Mouse (Mus musculus) midbrain, embryonic 12.5 days (tissue): ENCODE results near the gene Urb2. TPM values are rescaled to one million over a fixed set of nuclear protein-coding genes. Genes with fewer than 3 reads are reported as not detected.
"Not testable (repeated sequence)": the region's sequence is repeated elsewhere in the genome, so short reads cannot be mapped to it uniquely, and the experiment has no call there.

Experiments
- ATAC-seq: fragments of 200-750 bp; cut with Nextera tagmentation; 2 replicates; pipeline ENCODE4 v1.8.0; 2017; ENCODE audit warnings: low read depth, moderate TSS enrichment, moderate library complexity; ENCODE audit not compliant: low FRiP score
- H3K27ac ChIP-seq: fragments of 300-500 bp; sonication (generic); replicated peaks from 2 replicates; pipeline ENCODE4 v1.5.1; 2016; ENCODE audit warnings: mild to moderate bottlenecking
- H3K27me3 ChIP-seq: fragments of 300-500 bp; sonication (generic); 2 replicates; pipeline ENCODE4 v1.6.1; 2016; ENCODE audit warnings: mild to moderate bottlenecking
- H3K36me3 ChIP-seq: fragments of 300-500 bp; sonication (generic); 2 replicates; pipeline ENCODE4 v1.6.1; 2016
- H3K4me1 ChIP-seq: fragments of 300-500 bp; sonication (generic); 2 replicates; pipeline ENCODE4 v1.6.1; 2016
- H3K4me2 ChIP-seq: fragments of 300-500 bp; sonication (generic); replicated peaks from 2 replicates; pipeline ENCODE4 v1.6.1; 2016; ENCODE audit warnings: mild to moderate bottlenecking, moderate library complexity
- H3K4me3 ChIP-seq: fragments of 300-500 bp; sonication (generic); 2 replicates; pipeline ENCODE4 v1.5.1; 2016; ENCODE audit warnings: mild to moderate bottlenecking
- H3K9ac ChIP-seq: fragments of 300-500 bp; sonication (generic); replicated peaks from 2 replicates; pipeline ENCODE4 v1.6.1; 2016; ENCODE audit warnings: mild to moderate bottlenecking, moderate library complexity
- H3K9me3 ChIP-seq: fragments of 300-500 bp; sonication (generic); 2 replicates; pipeline ENCODE4 v1.6.1; 2016; ENCODE audit warnings: mild to moderate bottlenecking
- WGBS: fragments of 180-500 bp; shearing (Covaris S2); methylation state at CpG from one replicate; pipeline ENCODE4 v1.1.7; 2016; 5-methylcytosine and 5-hydroxymethylcytosine counted together
- polyA plus RNA-seq: library from polyadenylated mRNA; unstranded; fragments of >200 nt; fragmentation: Nextera tagmentation; extraction: Ambion mirVana; gene quantifications from 2 replicates; pipeline ENCODE4 v1.2.1, GENCODE M21; 2016

Urb2 gene
- polyA plus RNA-seq, 1 experiment from 2014 or later: 6.1 TPM

- no peaks in the 10 kb centered on the region for H3K9me3 ChIP-seq
- no peaks in the 10 kb centered on the region for H3K27me3 ChIP-seq
- no peak for ATAC-seq
- no peak overlapping the region for H3K4me3 ChIP-seq
- no peak overlapping the region for H3K4me2 ChIP-seq
- no peak overlapping the region for H3K27ac ChIP-seq
- no peaks in the 10 kb centered on the region for H3K4me1 ChIP-seq
- H3K36me3 ChIP-seq: 0 out of 2 replicates have a peak, but pooled peaks cover 12% of the 10 kb centered on the region
- H3K9ac ChIP-seq: no peak overlapping the region
- WGBS: 90% methylated on average over 13 of the region's 13 CpGs
Measured at GRCm38 (mm10) chr8:123990277-123991049, 30.8 kb upstream of the Urb2 start.

GRCm38 (mm10) chr8:123992587-123992986 is 28.7 kb upstream of the Urb2 start:
- Histone ChIP-seq H3K27ac (no peak overlapping the region), H3K9ac (no peak overlapping the region), H3K36me3 (peaks cover 29% of the 10 kb centered on the region), H3K9me3 (no peaks in the 10 kb centered on the region), H3K4me2 (no peak overlapping the region), H3K27me3 (no peaks in the 10 kb centered on the region), H3K4me3 (no peak overlapping the region), H3K4me1 (no peaks in the 10 kb centered on the region)
- 91% methylated on average over 8 of the region's 8 CpGs for WGBS
- ATAC-seq: no peak

- H3K27me3 ChIP-seq: no peaks in the 10 kb centered on the region
- H3K36me3 ChIP-seq: peaks cover 33% of the 10 kb centered on the region
- no peaks in the 10 kb centered on the region for H3K9me3 ChIP-seq
- H3K27ac ChIP-seq: no peak overlapping the region
- no peak for ATAC-seq
- H3K4me2 ChIP-seq: no peak overlapping the region
- H3K9ac ChIP-seq: no peak overlapping the region
- no peaks in the 10 kb centered on the region for H3K4me1 ChIP-seq
- H3K4me3 ChIP-seq: no peak overlapping the region
- 92% methylated on average over 5 of the region's 5 CpGs for WGBS
Measured at GRCm38 (mm10) chr8:123993597-123993996, 27.7 kb upstream of the Urb2 start.

- peaks cover 35% of the 10 kb centered on the region for H3K36me3 ChIP-seq
- no peak overlapping the region for H3K4me2 ChIP-seq
- H3K9me3 ChIP-seq: no peaks in the 10 kb centered on the region
- H3K27me3 ChIP-seq: no peaks in the 10 kb centered on the region
- no peak overlapping the region for H3K9ac ChIP-seq
- H3K27ac ChIP-seq: no peak overlapping the region
- WGBS: 94% methylated on average over 3 of the region's 3 CpGs
- H3K4me1 ChIP-seq: no peaks in the 10 kb centered on the region
- ATAC-seq: no peak
- H3K4me3 ChIP-seq: no peak overlapping the region
Measured at GRCm38 (mm10) chr8:123993997-123994396, 27.3 kb upstream of the Urb2 start.

- H3K27me3 ChIP-seq: no peaks in the 10 kb centered on the region
- no peak overlapping the region for H3K4me3 ChIP-seq
- 84% methylated on average over 2 of the region's 2 CpGs for WGBS
- no peak overlapping the region for H3K4me2 ChIP-seq
- no peak overlapping the region for H3K9ac ChIP-seq
- no peak overlapping the region for H3K27ac ChIP-seq
- ATAC-seq: no peak
- H3K36me3 ChIP-seq: peaks cover 73% of the 10 kb centered on the region
- no peaks in the 10 kb centered on the region for H3K9me3 ChIP-seq
- no peaks in the 10 kb centered on the region for H3K4me1 ChIP-seq
Measured at GRCm38 (mm10) chr8:123999568-123999967, 21.7 kb upstream of the Urb2 start.

- Histone ChIP-seq H3K4me3 (no peak overlapping the region), H3K4me2 (no peak overlapping the region), H3K4me1 (no peaks in the 10 kb centered on the region), H3K36me3 (peaks cover 81% of the 10 kb centered on the region), H3K9ac (no peak overlapping the region), H3K9me3 (no peaks in the 10 kb centered on the region), H3K27me3 (no peaks in the 10 kb centered on the region), H3K27ac (no peak overlapping the region)
- WGBS: 91% methylated on average over 10 of the region's 10 CpGs
- no peak for ATAC-seq
Measured at GRCm38 (mm10) chr8:124002546-124003108, 18.7 kb upstream of the Urb2 start.

GRCm38 (mm10) chr8:124007829-124008228 is 13.5 kb upstream of the Urb2 start:
- Histone ChIP-seq H3K36me3 (peaks cover 66% of the 10 kb centered on the region), H3K27ac (no peak overlapping the region), H3K9me3 (no peaks in the 10 kb centered on the region), H3K27me3 (no peaks in the 10 kb centered on the region), H3K9ac (no peak overlapping the region), H3K4me1 (no peaks in the 10 kb centered on the region), H3K4me3 (no peak overlapping the region), H3K4me2 (no peak overlapping the region)
- 95% methylated on average over 6 of the region's 6 CpGs for WGBS
- ATAC-seq: no peak

- no peak overlapping the region for H3K4me3 ChIP-seq
- H3K4me1 ChIP-seq: no peaks in the 10 kb centered on the region
- ATAC-seq: no peak
- H3K9me3 ChIP-seq: no peaks in the 10 kb centered on the region
- peaks cover 29% of the 10 kb centered on the region for H3K36me3 ChIP-seq
- H3K9ac ChIP-seq: no peak overlapping the region
- no peak overlapping the region for H3K4me2 ChIP-seq
- no peaks in the 10 kb centered on the region for H3K27me3 ChIP-seq
- WGBS: 91% methylated on average over 3 of the region's 3 CpGs
- H3K27ac ChIP-seq: no peak overlapping the region
Measured at GRCm38 (mm10) chr8:124011580-124011979, 9.7 kb upstream of the Urb2 start.

GRCm38 (mm10) chr8:124011989-124012586 is 9.2 kb upstream of the Urb2 start:
- 96% methylated on average over 3 of the region's 3 CpGs for WGBS
- Histone ChIP-seq H3K4me1 (no peaks in the 10 kb centered on the region), H3K27ac (no peak overlapping the region), H3K36me3 (peaks cover 24% of the 10 kb centered on the region), H3K9me3 (no peaks in the 10 kb centered on the region), H3K9ac (no peak overlapping the region), H3K4me3 (no peak overlapping the region), H3K4me2 (no peak overlapping the region), H3K27me3 (no peaks in the 10 kb centered on the region)
- no peak for ATAC-seq

GRCm38 (mm10) chr8:124014299-124014698 is 7.0 kb upstream of the Urb2 start:
- WGBS: 93% methylated on average over 7 of the region's 7 CpGs

GRCm38 (mm10) chr8:124014751-124015150 is 6.6 kb upstream of the Urb2 start:
- H3K27ac ChIP-seq: no peak overlapping the region
- H3K36me3 ChIP-seq: no peaks in the 10 kb centered on the region; the same call in 1 of the 2 replicates
- ATAC-seq: no peak
- H3K4me1 ChIP-seq: peaks cover 15% of the 10 kb centered on the region
- H3K4me3 ChIP-seq: no peak overlapping the region
- H3K9ac ChIP-seq: no peak overlapping the region
- no peak overlapping the region for H3K4me2 ChIP-seq
- WGBS: 90% methylated on average over 3 of the region's 3 CpGs
- no peaks in the 10 kb centered on the region for H3K9me3 ChIP-seq
- H3K27me3 ChIP-seq: no peaks in the 10 kb centered on the region

More at GRCm38 (mm10) chr8:124014299-124014698, 7.0 kb upstream of the Urb2 start:
- not testable (repeated sequence) for H3K27me3 ChIP-seq, H3K4me3 ChIP-seq, H3K9ac ChIP-seq, H3K4me2 ChIP-seq, H3K27ac ChIP-seq, ATAC-seq, H3K9me3 ChIP-seq, H3K36me3 ChIP-seq
- H3K4me1 ChIP-seq: peaks cover 11% of the 10 kb centered on the region; the same call in 1 of the 2 replicates

- WGBS: 38% methylated on average over 13 of the region's 13 CpGs
- Histone ChIP-seq H3K9ac (peak overlapping the region; percentile 20), H3K36me3 (peaks cover 7% of the 10 kb centered on the region; the same call in 1 of the 2 replicates), H3K4me3 (peak overlapping the region; percentile 83), H3K4me1 (peaks cover 31% of the 10 kb centered on the region), H3K27me3 (no peaks in the 10 kb centered on the region), H3K4me2 (peak overlapping the region; percentile 74), H3K9me3 (no peaks in the 10 kb centered on the region), H3K27ac (no peak overlapping the region)
- no peak for ATAC-seq
Measured at GRCm38 (mm10) chr8:124019782-124020181, 1.5 kb upstream of the Urb2 start.
